Mouse (Mus musculus) left cerebral cortex, postnatal 36 days (tissue): ENCODE results near the gene Zfp92. TPM values are rescaled to one million over a fixed set of nuclear protein-coding genes. Genes with fewer than 3 reads are reported as not detected.

Experiments used
- DNase-seq, 2 experiments: peaks; one replicate each; pipeline ENCODE4 v3.0.0; 2021 to 2022; ENCODE audit warnings: low spot score in 2 of 2, mixed read lengths in 1 of 2
- intact Hi-C: fragments of 180-260 bp; cut with DNase I; formaldehyde crosslinking; loops from one replicate; pipeline ENCODE4 v1.15.1; 2025
- total RNA-seq, 2 experiments: library from RNA; stranded (reverse); gene quantifications; 2 replicates each; pipeline ENCODE4 v1.2.3; 2021

Zfp92 gene
- total RNA-seq, 2 experiments from 2014 or later: 1.2 to 2.8 TPM

DNA sequence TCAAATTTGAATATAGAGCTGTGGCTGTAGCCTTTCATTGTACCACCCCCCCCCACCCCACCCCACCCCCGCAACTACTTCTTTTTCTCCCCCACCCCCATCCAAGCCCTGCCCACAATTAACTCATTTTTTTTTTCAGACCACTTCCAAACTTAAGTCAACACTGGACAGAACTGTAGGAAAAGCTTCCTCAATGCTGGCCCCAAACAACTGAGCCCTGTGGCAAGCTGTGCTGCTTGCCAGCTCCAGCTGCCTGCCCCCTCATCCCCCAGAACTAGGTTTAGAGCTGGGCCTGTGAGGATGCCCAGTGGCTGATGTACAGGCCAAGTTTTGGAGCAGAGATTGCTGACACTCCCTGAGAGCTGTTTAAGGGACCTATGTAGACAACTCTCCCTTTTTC, 57.9 kb downstream of the Zfp92 start:
- no peak for DNase-seq
- intact Hi-C loops: no loop called here

DNA sequence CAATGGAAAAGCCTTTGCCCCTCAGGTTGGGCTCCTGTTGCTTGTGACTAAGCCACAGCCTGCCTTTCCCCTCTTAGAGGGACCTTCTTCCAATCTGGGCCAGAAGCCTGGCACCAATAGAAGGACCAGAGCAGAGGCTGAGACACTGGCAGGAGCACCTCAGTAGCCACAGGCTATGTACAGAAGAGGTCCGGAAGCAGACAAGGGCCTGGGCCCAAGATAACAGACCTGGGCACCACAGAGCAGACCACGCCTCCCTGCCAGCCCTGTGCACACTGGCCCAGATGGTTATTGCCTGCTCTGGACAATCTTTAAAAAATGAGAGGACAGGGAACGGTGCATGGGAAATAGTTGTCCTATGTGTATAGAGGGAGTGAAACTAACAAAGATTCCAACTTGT, 60.9 kb downstream of the Zfp92 start:
- intact Hi-C loops: no loop called here

DNA sequence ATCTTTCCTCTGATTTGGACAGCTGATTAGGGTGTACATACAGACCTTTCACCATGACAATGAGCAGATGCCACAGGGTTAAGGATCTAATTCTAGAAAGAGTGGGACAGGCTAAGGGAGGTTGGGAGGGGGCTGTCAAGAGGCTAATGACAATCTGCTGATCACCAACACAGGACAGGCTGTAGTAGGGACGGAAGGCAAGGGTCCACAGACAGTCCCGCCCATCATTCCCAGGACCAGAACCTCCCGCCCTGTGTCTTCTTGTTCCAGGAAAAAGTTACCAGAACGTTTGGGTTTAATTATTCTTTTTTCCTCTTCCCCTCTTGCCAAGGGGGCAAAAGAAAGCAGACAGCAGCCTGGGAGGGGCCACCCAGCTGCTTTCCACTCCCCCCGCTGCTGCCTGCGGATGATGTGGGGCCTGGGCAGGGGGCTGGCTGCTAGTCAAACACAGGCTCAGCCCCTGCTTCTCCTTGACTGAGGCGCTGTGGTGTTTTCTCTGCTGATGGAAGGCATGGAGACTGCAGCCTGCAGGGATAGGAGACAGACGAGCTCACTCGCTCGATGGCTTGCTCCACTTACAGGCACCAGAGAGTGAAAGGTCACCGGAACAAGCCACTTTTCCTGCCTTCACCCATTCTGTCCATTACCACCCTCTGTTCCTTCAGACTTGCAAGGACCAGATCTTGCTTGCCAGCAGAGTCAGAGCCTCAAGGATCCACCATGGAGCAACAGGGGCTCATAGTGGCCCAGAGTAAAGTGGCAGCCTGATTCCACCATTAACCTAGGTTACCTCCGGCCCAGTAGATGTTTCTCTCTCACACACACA, 63.7 kb downstream of the Zfp92 start:
- DNase-seq: no peak
- intact Hi-C loops: no loop called here

More for the DNA sequence above, 60.9 kb downstream of the Zfp92 start:
- DNase-seq: no peak

DNA sequence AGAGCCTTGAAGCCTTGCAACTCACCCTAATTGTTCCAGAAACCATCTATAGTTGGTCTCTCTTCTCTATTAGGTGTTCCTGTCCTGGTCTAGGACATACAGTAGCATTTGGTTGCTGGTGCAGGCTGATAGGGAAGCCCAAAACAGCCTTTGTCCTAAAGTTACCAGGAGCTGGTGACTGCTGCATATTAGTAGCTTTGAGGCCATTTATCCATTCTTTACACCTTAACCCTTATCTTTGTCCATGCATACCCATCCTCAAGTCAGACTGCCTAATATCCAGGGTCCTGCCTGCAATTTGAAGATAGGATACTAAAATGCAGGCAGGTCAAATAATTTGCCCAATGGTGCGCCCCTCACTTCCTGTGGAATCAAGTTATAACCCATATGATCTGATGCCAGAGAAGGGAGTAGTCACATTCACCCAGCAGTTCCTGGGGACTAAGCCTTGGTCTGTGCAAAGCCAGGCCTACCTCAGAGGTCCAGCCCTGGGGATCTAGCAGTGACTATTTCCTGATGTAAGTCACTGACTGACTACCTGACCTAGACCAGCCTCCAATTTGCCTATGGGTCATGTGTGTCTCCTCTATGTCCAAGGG, 64.9 kb downstream of the Zfp92 start:
- intact Hi-C loops: no loop called here
- DNase-seq: no peak

DNA sequence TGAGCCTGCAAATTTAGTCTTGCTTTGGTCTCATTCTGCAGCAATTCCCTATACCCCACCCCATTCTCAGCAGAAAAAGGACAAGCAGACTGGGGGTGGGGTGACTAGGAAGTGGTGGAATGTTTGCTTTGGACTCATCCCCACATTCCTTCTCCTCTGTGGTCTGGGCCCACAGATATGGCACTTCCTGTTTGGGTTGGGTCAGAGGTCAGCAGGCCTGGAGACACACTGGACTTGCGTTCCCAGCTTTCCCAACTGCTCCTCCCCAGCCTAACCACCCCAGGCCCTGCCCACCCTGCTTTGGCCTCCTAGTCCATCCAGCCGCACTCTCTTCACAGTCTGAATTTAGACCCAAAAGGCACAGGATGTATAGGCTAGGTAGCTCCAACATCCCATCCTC, 65.7 kb downstream of the Zfp92 start:
- intact Hi-C loops: no loop called here
- DNase-seq: no peak

DNA sequence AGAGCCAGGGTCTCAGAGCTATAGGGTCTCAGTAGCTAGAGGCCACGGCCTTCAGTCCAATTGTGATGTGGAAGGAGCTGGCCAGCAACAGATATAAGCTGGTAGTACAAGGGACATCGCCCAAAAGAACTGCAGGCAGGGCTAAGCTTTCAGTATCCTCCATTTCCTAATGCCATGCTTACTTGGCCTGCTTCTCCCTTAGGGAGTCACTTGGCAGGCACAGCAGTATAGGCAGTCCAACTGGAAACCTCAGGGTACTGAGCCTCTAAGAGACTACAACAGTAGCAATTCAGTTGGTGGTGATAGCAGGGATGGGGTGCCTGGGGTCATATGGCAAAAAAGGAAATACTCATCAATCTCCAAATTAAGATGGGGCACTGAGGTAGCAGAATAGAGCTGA, 66.6 kb downstream of the Zfp92 start:
- DNase-seq: no peak
- intact Hi-C loops: no loop called here

Other genes with a start within 250 kb of the Zfp92 start
- gene Spin2d, start 234.1 kb upstream of the Zfp92 start, total RNA-seq: not detected
- 10 to 100 TPM in 1 of 2 experiments, 1 to 10 TPM in 1; 2.3 to 10.1 TPM for gene Xlr3b, start 218.9 kb upstream of the Zfp92 start, total RNA-seq
- gene Xlr4b, start 196.8 kb upstream of the Zfp92 start, total RNA-seq: 1 to 10 TPM in 1 of 2 experiments, under 1 TPM in 1; 0.27 to 1.3 TPM
- gene F8a, start 182.8 kb upstream of the Zfp92 start, total RNA-seq: 10 to 100 TPM; 14.9 to 17.3 TPM
- gene Xlr4c, start 168.0 kb upstream of the Zfp92 start, total RNA-seq: not detected
- gene Xlr3c, start 145.7 kb upstream of the Zfp92 start, total RNA-seq: not detected
- gene Xlr5a, start 118.1 kb upstream of the Zfp92 start, total RNA-seq: not detected
- not detected for gene Xlr5c, start 118.1 kb upstream of the Zfp92 start, total RNA-seq
- gene Gm45015, start 74.3 kb upstream of the Zfp92 start, total RNA-seq: not detected
- gene Zfp275, start 68.5 kb upstream of the Zfp92 start, total RNA-seq: 10 to 100 TPM; 17.7 to 20.3 TPM
- gene Gm18336, start 12.4 kb upstream of the Zfp92 start, total RNA-seq: not detected
- not detected for gene Trex2, start 24.2 kb downstream of the Zfp92 start, total RNA-seq
- 1 to 10 TPM; 6.7 to 8.9 TPM for gene Haus7, start 47.9 kb downstream of the Zfp92 start, total RNA-seq
- gene Bgn, start 72.5 kb downstream of the Zfp92 start, total RNA-seq: 10 to 100 TPM; 15.2 to 19.5 TPM
- 10 to 100 TPM; 95.2 to 98.6 TPM for gene Atp2b3, start 92.0 kb downstream of the Zfp92 start, total RNA-seq
- gene Dusp9, start 228.3 kb downstream of the Zfp92 start, total RNA-seq: 1 to 10 TPM in 1 of 2 experiments, under 1 TPM in 1; 0.75 to 1.0 TPM
- 10 to 100 TPM; 84.2 to 96.1 TPM for gene Pnck, start 249.0 kb downstream of the Zfp92 start, total RNA-seq